Mouse (Mus musculus): ENCODE data around the gene Spry2.

- TF ChIP-seq CTCF (conservative IDR thresholded peaks at IDR 0.05; ENCODE audit: low read length) (no peak), NANOG (IDR thresholded peaks at IDR 0.05; ENCODE audit: borderline replicate concordance, low read length) (no peak), POU5F1 (IDR thresholded peaks at IDR 0.05; ENCODE audit: borderline replicate concordance, low read length) (no peak)
Measured at GRCm38 (mm10) chr14:105870370-105870936, 26.2 kb downstream of the Spry2 start.

Measured in E14TG2a.4 (cell line).